Mouse (Mus musculus): ENCODE data around the gene Nat8l. TPM values are rescaled to one million over a fixed set of nuclear protein-coding genes. Genes with fewer than 3 reads are reported as not detected.
"Not testable (repeated sequence)": the region's sequence is repeated elsewhere in the genome, so short reads cannot be mapped to it uniquely, and the experiment has no call there.

Nat8l gene
- 100 to 1,000 TPM; 139 to 141 TPM for total RNA-seq (2021)
- long read RNA-seq, experiment 1, full-length matches to known transcripts, result 25 of 65 reads
- long read RNA-seq, experiment 1, partial matches to known transcripts, result 32 of 65 reads
- long read RNA-seq, experiment 1, other reads (novel, unspliced or antisense), result 8 of 65 reads
- long read RNA-seq, experiment 2, full-length matches to known transcripts, result 42 of 90 reads
- long read RNA-seq, experiment 2, partial matches to known transcripts, result 2 of 90 reads
- long read RNA-seq, experiment 2, other reads (novel, unspliced or antisense), result 46 of 90 reads

GRCm38 (mm10) chr5:33995843-33996693 is at the start of gene Nat8l:
Gene Nat8l, plus strand, starts transcription at chr5:33995984.
- DNase-seq (ENCODE audit: low spot score in 2 of 2), result peak; percentile 90 to 92
- Histone ChIP-seq H3K4me3 (peak within 1 kb of the TSS; percentile 73), H3K27ac (peak within 1 kb of the TSS; percentile 97)
- TF ChIP-seq CTCF (conservative IDR thresholded peaks at IDR 0.05), result no peak

GRCm38 (mm10) chr5:33947035-33947434 is 48.7 kb upstream of the Nat8l start:
- 0 out of 2 replicates have a peak, but pooled peaks have one; percentile 25 for TF ChIP-seq CTCF (conservative IDR thresholded peaks at IDR 0.05)
- not testable (repeated sequence) for DNase-seq (ENCODE audit: low spot score in 2 of 2); H3K4me3 ChIP-seq; H3K27ac ChIP-seq

- H3K4me3 ChIP-seq, result no peak overlapping the region
- TF ChIP-seq CTCF (conservative IDR thresholded peaks at IDR 0.05), result no peak
- no peak for DNase-seq (ENCODE audit: low spot score in 2 of 2)
- H3K27ac ChIP-seq, result no peak overlapping the region
Measured at GRCm38 (mm10) chr5:33948314-33948713, 47.5 kb upstream of the Nat8l start.

GRCm38 (mm10) chr5:33953471-33954185 is 42.2 kb upstream of the Nat8l start:
- no peak for TF ChIP-seq CTCF (conservative IDR thresholded peaks at IDR 0.05)
- DNase-seq (ENCODE audit: low spot score in 2 of 2), result no peak
- Histone ChIP-seq H3K27ac (peak overlapping the region; percentile 71), H3K4me3 (peak overlapping the region; percentile 56)

- peak overlapping the region; percentile 56 for H3K4me3 ChIP-seq
- peak overlapping the region; percentile 71 for H3K27ac ChIP-seq
- peak; percentile 97 for TF ChIP-seq CTCF (conservative IDR thresholded peaks at IDR 0.05)
- peak; percentile 86 to 89 for DNase-seq (ENCODE audit: low spot score in 2 of 2)
Measured at GRCm38 (mm10) chr5:33954354-33954753, 41.4 kb upstream of the Nat8l start.

- no peak for TF ChIP-seq CTCF (conservative IDR thresholded peaks at IDR 0.05)
- Histone ChIP-seq H3K4me3 (no peak overlapping the region), H3K27ac (no peak overlapping the region)
- no peak for DNase-seq (ENCODE audit: low spot score in 2 of 2)
Measured at GRCm38 (mm10) chr5:33955868-33956267, 39.9 kb upstream of the Nat8l start.

GRCm38 (mm10) chr5:33959382-33959781 is 36.4 kb upstream of the Nat8l start:
- Histone ChIP-seq H3K4me3 (no peak overlapping the region), H3K27ac (no peak overlapping the region)
- DNase-seq (ENCODE audit: low spot score in 2 of 2), result no peak
- TF ChIP-seq CTCF (conservative IDR thresholded peaks at IDR 0.05), result no peak

- Histone ChIP-seq H3K4me3 (no peak overlapping the region), H3K27ac (no peak overlapping the region)
- DNase-seq (ENCODE audit: low spot score in 2 of 2), result no peak
- TF ChIP-seq CTCF (conservative IDR thresholded peaks at IDR 0.05), result no peak
Measured at GRCm38 (mm10) chr5:33974736-33975135, 21.0 kb upstream of the Nat8l start.

GRCm38 (mm10) chr5:33976267-33976666 is 19.5 kb upstream of the Nat8l start:
- H3K4me3 ChIP-seq, result no peak overlapping the region
- DNase-seq (ENCODE audit: low spot score in 2 of 2), result no peak
- no peak for TF ChIP-seq CTCF (conservative IDR thresholded peaks at IDR 0.05)
- no peak overlapping the region for H3K27ac ChIP-seq

- no peak for TF ChIP-seq CTCF (conservative IDR thresholded peaks at IDR 0.05)
- Histone ChIP-seq H3K27ac (peak overlapping the region; percentile 99), H3K4me3 (peak overlapping the region; percentile 95)
- no peak for DNase-seq (ENCODE audit: low spot score in 2 of 2)
Measured at GRCm38 (mm10) chr5:33982731-33983259, 13.0 kb upstream of the Nat8l start.

GRCm38 (mm10) chr5:33983309-33984121 is 12.3 kb upstream of the Nat8l start, which contains the start of gene Gm1673:
Gene Gm1673, plus strand, starts transcription at chr5:33983433.
- peak; percentile 91 to 95 for DNase-seq (ENCODE audit: low spot score in 2 of 2)
- peak within 1 kb of the TSS; percentile 99 for H3K27ac ChIP-seq
- peak; percentile 79 for TF ChIP-seq CTCF (conservative IDR thresholded peaks at IDR 0.05)
- peak within 1 kb of the TSS; percentile 95 for H3K4me3 ChIP-seq

All from layer of hippocampus, adult 2 months (tissue).